Mouse (Mus musculus): ENCODE data around the gene Accsl. TPM values are rescaled to one million over a fixed set of nuclear protein-coding genes. Genes with fewer than 3 reads are reported as not detected.

The Accsl gene
- polyA plus RNA-seq, 1 experiment from 2014 or later = not detected

GRCm38 (mm10) chr2:93886013-93886794 is 17.2 kb upstream of the Accsl start:
- Histone ChIP-seq H3K27ac (no peak overlapping the region), H3K4me3 (ENCODE audit: inconsistent target) (no peak overlapping the region), H3K36me3 (ENCODE audit: inconsistent target) (no peaks in the 10 kb centered on the region), H3K79me2 (ENCODE audit: inconsistent target) (no peaks in the 10 kb centered on the region)
- 77% methylated on average over 10 of the region's 10 CpGs for WGBS (ENCODE audit: missing documents)

- 66% methylated on average over 5 of the region's 5 CpGs for WGBS (ENCODE audit: missing documents)
- H3K79me2 ChIP-seq (ENCODE audit: inconsistent target) = no peaks in the 10 kb centered on the region
- no peak overlapping the region for H3K27ac ChIP-seq
- H3K4me3 ChIP-seq (ENCODE audit: inconsistent target) = no peak overlapping the region
- no peaks in the 10 kb centered on the region for H3K36me3 ChIP-seq (ENCODE audit: inconsistent target)
These were observed 14.1 kb upstream of the Accsl start for GRCm38 (mm10) chr2:93883066-93883465.

- H3K36me3 ChIP-seq (ENCODE audit: inconsistent target) = no peaks in the 10 kb centered on the region
- H3K79me2 ChIP-seq (ENCODE audit: inconsistent target) = no peaks in the 10 kb centered on the region
- H3K27ac ChIP-seq = no peak overlapping the region
- H3K4me3 ChIP-seq (ENCODE audit: inconsistent target) = no peak overlapping the region
- WGBS (ENCODE audit: missing documents) = 89% methylated on average over 9 of the region's 9 CpGs
These were observed 12.8 kb upstream of the Accsl start for GRCm38 (mm10) chr2:93881640-93882367.

- H3K36me3 ChIP-seq (ENCODE audit: inconsistent target) = no peaks in the 10 kb centered on the region
- no peaks in the 10 kb centered on the region for H3K79me2 ChIP-seq (ENCODE audit: inconsistent target)
- WGBS (ENCODE audit: missing documents) = 49% methylated on average over 3 of the region's 3 CpGs
- no peak overlapping the region for H3K27ac ChIP-seq
- no peak overlapping the region for H3K4me3 ChIP-seq (ENCODE audit: inconsistent target)
These were observed 12.0 kb upstream of the Accsl start for GRCm38 (mm10) chr2:93880981-93881380.

- H3K27ac ChIP-seq = no peak overlapping the region
- H3K4me3 ChIP-seq (ENCODE audit: inconsistent target) = no peak overlapping the region
- no peaks in the 10 kb centered on the region for H3K36me3 ChIP-seq (ENCODE audit: inconsistent target)
- H3K79me2 ChIP-seq (ENCODE audit: inconsistent target) = no peaks in the 10 kb centered on the region
- WGBS (ENCODE audit: missing documents) = 78% methylated on average over 7 of the region's 8 CpGs
These were observed 11.5 kb upstream of the Accsl start for GRCm38 (mm10) chr2:93880450-93880849.

GRCm38 (mm10) chr2:93877005-93877404 is 8.0 kb upstream of the Accsl start:
- H3K36me3 ChIP-seq (ENCODE audit: inconsistent target) = no peaks in the 10 kb centered on the region
- 89% methylated on average over 4 of the region's 5 CpGs for WGBS (ENCODE audit: missing documents)
- no peak overlapping the region for H3K27ac ChIP-seq
- H3K79me2 ChIP-seq (ENCODE audit: inconsistent target) = no peaks in the 10 kb centered on the region
- no peak overlapping the region for H3K4me3 ChIP-seq (ENCODE audit: inconsistent target)

GRCm38 (mm10) chr2:93874606-93875005 is 5.6 kb upstream of the Accsl start:
- 88% methylated on average over 3 of the region's 3 CpGs for WGBS (ENCODE audit: missing documents)
- H3K4me3 ChIP-seq (ENCODE audit: inconsistent target) = no peak overlapping the region
- H3K27ac ChIP-seq = no peak overlapping the region
- no peaks in the 10 kb centered on the region for H3K79me2 ChIP-seq (ENCODE audit: inconsistent target)
- no peaks in the 10 kb centered on the region for H3K36me3 ChIP-seq (ENCODE audit: inconsistent target)

GRCm38 (mm10) chr2:93874227-93874514 is 5.2 kb upstream of the Accsl start:
- no peaks in the 10 kb centered on the region for H3K36me3 ChIP-seq (ENCODE audit: inconsistent target)
- no peak overlapping the region for H3K27ac ChIP-seq
- WGBS (ENCODE audit: missing documents) = 31% methylated on average over 2 of the region's 2 CpGs
- no peaks in the 10 kb centered on the region for H3K79me2 ChIP-seq (ENCODE audit: inconsistent target)
- H3K4me3 ChIP-seq (ENCODE audit: inconsistent target) = no peak overlapping the region

- Histone ChIP-seq H3K4me3 (ENCODE audit: inconsistent target) (no peak overlapping the region), H3K79me2 (ENCODE audit: inconsistent target) (no peaks in the 10 kb centered on the region), H3K36me3 (ENCODE audit: inconsistent target) (no peaks in the 10 kb centered on the region), H3K27ac (no peak overlapping the region)
- 44% methylated on average over 10 of the region's 12 CpGs for WGBS (ENCODE audit: missing documents)
These were observed 4.7 kb upstream of the Accsl start for GRCm38 (mm10) chr2:93873449-93874226.

- 97% methylated on average over 7 of the region's 7 CpGs for WGBS (ENCODE audit: missing documents)
- H3K79me2 ChIP-seq (ENCODE audit: inconsistent target) = no peaks in the 10 kb centered on the region
- H3K4me3 ChIP-seq (ENCODE audit: inconsistent target) = no peak overlapping the region
- no peak overlapping the region for H3K27ac ChIP-seq
- H3K36me3 ChIP-seq (ENCODE audit: inconsistent target) = no peaks in the 10 kb centered on the region
These were observed 3.3 kb upstream of the Accsl start for GRCm38 (mm10) chr2:93872257-93872656.

- no peaks in the 10 kb centered on the region for H3K79me2 ChIP-seq (ENCODE audit: inconsistent target)
- H3K36me3 ChIP-seq (ENCODE audit: inconsistent target) = no peaks in the 10 kb centered on the region
- 94% methylated on average over 4 of the region's 4 CpGs for WGBS (ENCODE audit: missing documents)
- H3K27ac ChIP-seq = no peak overlapping the region
- H3K4me3 ChIP-seq (ENCODE audit: inconsistent target) = no peak overlapping the region
These were observed 2.5 kb upstream of the Accsl start for GRCm38 (mm10) chr2:93871411-93871925.

GRCm38 (mm10) chr2:93870842-93871241 is 1.9 kb upstream of the Accsl start:
- WGBS (ENCODE audit: missing documents) = 42% methylated on average over 4 of the region's 4 CpGs
- Histone ChIP-seq H3K4me3 (ENCODE audit: inconsistent target) (no peak overlapping the region), H3K36me3 (ENCODE audit: inconsistent target) (no peaks in the 10 kb centered on the region), H3K79me2 (ENCODE audit: inconsistent target) (no peaks in the 10 kb centered on the region), H3K27ac (no peak overlapping the region)

GRCm38 (mm10) chr2:93868566-93868965 is 391 bp downstream of the Accsl start:
- Histone ChIP-seq H3K27ac (no peak overlapping the region), H3K79me2 (ENCODE audit: inconsistent target) (no peaks in the 10 kb centered on the region), H3K4me3 (ENCODE audit: inconsistent target) (no peak overlapping the region), H3K36me3 (ENCODE audit: inconsistent target) (no peaks in the 10 kb centered on the region)
- 89% methylated on average over 11 of the region's 11 CpGs for WGBS (ENCODE audit: missing documents)

- H3K27ac ChIP-seq = no peak overlapping the region
- no peaks in the 10 kb centered on the region for H3K79me2 ChIP-seq (ENCODE audit: inconsistent target)
- H3K36me3 ChIP-seq (ENCODE audit: inconsistent target) = no peaks in the 10 kb centered on the region
- whole genome bisulfite sequencing (ENCODE audit: missing documents) = 88% methylated on average over 4 of the region's 4 CpGs
- no peak overlapping the region for H3K4me3 ChIP-seq (ENCODE audit: inconsistent target)
These were observed 5.7 kb downstream of the Accsl start for GRCm38 (mm10) chr2:93863229-93863628.

GRCm38 (mm10) chr2:93858845-93859244 is 10.1 kb downstream of the Accsl start:
- H3K4me3 ChIP-seq (ENCODE audit: inconsistent target) = no peak overlapping the region
- no peaks in the 10 kb centered on the region for H3K36me3 ChIP-seq (ENCODE audit: inconsistent target)
- no peak overlapping the region for H3K27ac ChIP-seq
- H3K79me2 ChIP-seq (ENCODE audit: inconsistent target) = no peaks in the 10 kb centered on the region
- 63% methylated on average over 12 of the region's 12 CpGs for WGBS (ENCODE audit: missing documents)

Data from macrophage (primary cell).